Comparison of ENCODE assay signal across 8 mouse cellular contexts in genomic region chr2:169790439-169791131, GRCm38 (mm10).
DNase-seq lines count a peak whose midpoint lies in the region; ATAC-seq lines count a peak whose summit lies in the region.

No protein-coding gene starts in this region.

- peak; percentile 64 for ATAC-seq in frontal cortex, adult (ENCODE audit: low TSS enrichment)

- 6% methylated on average over 12 of the region's 12 CpGs for WGBS in large intestine, adult 2 months

- peak; percentile 25 to 36 for DNase-seq in CD8-positive naive resting alpha-beta T cell, adult 2 months (ENCODE audit: low read depth in 2 of 2, low spot score in 2 of 2)
- peak; percentile 66 for DNase-seq in adrenal gland, postnatal 25 days
- peak; percentile 71 for DNase-seq in heart, postnatal 4 days
- peak; percentile 47 for DNase-seq in large intestine, adult 2 months (ENCODE audit: low read depth, low spot score)
- DNase-seq in lung, postnatal 25 days (ENCODE audit: low spot score), result peak; percentile 87
- peak; percentile 22 to 27 for DNase-seq in right cerebral cortex, adult 2 months (ENCODE audit: low spot score in 2 of 2)
- DNase-seq in yolk sac, embryonic 10.5 days (ENCODE audit: low spot score), result peak; percentile 75

Comparison
In these comparisons a context has a peak if more than half of its experiments do, and no peak if none do; other contexts are left out.
1. Peak in every context shown above with its lines: DNase-seq and ATAC-seq.
2. DNase-seq: peak in every context shown above with its lines; median percentile 87 in lung, postnatal 25 days; 75 in yolk sac, embryonic 10.5 days; 71 in heart, postnatal 4 days; 66 in adrenal gland, postnatal 25 days; 47 in large intestine, adult 2 months; 30 in CD8-positive naive resting alpha-beta T cell, adult 2 months; 24 in right cerebral cortex, adult 2 months.